Mouse (Mus musculus) cerebellum, adult 11-12 months (tissue): ENCODE data around the gene Adamts8.

Source experiments
- DNase-seq: peaks from one replicate; pipeline ENCODE4 v3.0.0; 2022

The Adamts8 gene

DNA sequence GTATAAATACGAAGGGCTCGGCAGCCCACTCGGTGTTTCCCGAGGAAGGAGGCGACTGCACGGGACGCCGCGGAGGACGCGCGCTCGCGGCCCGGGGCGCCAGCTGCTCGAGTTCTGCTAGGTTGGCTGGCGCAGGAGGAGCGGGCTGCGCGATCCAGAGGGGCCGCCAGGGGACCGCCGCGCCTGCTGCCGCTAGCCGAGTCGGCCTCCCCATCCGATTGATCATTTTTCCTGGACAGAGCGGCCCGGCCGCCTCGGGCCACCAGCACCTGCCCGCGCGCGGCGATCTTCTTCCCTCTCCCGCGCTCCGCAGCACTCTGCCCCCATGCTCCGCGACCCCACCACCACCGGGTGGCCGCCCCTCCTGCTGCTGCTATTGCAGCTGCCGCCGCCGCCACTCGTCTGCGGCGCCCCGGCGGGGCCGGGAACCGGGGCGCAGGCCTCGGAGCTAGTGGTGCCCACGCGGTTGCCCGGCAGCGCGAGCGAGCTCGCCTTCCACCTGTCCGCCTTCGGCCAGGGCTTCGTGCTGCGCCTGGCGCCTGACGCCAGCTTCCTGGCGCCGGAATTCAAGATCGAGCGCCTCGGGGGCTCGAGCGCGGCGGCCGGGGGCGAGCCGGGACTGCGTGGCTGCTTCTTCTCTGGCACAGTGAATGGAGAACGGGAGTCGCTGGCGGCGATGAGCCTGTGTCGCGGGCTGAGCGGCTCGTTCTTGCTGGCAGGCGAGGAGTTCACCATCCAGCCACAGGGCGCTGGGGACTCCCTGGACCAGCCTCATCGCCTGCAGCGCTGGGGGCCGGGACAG lies at the start of gene Adamts8:
Adamts8 (plus strand) TSS at position 51 of the 802 bp plus-strand sequence.
- no peak for DNase-seq

DNA sequence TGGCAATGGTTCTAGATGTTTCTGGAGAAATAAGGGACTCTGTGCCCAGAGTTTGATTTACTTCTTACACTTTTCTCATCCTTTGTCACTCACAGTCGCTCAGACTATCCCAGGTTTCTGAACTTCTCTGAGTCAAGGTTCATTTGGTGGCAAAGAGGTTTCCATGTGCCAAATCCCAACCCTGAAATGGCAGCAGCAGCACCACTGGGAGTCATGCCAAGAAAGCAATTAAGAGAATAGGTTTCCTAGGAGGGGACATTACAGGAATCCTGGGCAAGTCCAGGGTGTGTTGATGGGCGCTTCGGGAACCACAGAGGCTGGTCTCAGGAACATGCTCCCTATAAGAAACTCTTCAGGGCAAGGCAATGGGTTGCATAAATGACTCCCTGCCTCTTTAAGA lies 46.7 kb upstream of the Adamts8 start:
- no peak for DNase-seq

GRCm38 (mm10) chr9:30896752-30897151 lies 45.6 kb upstream of the Adamts8 start:
- DNase-seq: peak; percentile 58

- DNase-seq: no peak
Measured at GRCm38 (mm10) chr9:30897169-30897568, 45.2 kb upstream of the Adamts8 start.

- no peak for DNase-seq
Measured at GRCm38 (mm10) chr9:30902152-30902551, 40.2 kb upstream of the Adamts8 start.

DNA sequence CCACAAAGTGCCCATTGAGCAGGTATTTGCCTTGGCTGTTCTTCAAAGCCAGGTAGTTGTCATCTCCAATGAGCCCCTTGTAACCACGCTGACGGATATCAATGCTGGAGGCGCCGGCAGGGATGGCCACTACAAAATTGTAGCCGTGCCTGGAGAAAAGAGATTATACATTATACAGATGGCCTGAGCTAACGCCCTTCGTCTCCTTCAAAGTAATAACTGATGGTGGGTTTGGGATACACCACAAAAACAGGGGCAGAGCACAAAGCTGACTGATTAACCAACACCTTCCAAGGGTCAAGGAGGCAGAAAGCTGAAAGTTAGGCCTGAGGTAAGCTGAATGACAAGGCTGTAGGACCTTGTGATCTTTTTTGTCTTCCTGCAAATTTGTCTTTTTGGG lies 39.7 kb upstream of the Adamts8 start:
- DNase-seq: no peak

DNA sequence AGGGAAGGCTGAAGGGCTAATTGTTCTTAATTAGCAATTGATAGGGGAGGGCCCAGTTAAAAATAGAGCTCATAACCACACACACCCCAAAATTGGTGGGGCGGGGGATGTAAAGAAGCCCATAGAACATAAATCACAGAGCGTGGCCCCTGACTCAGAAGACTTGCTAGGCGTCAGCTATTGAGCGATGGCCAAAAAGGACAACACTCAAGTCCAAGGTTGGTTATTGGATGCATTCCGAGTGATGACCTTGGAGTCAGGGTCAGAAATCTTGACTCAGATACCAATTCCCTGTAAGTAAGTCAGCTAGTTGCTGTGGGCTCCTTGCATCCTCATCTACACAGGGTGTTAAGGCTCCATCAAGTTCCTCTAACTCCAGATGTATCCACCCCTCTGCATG lies 39.1 kb upstream of the Adamts8 start:
- DNase-seq: no peak

- no peak for DNase-seq
Measured at GRCm38 (mm10) chr9:30905861-30906260, 36.5 kb upstream of the Adamts8 start.

- no peak for DNase-seq
Measured at GRCm38 (mm10) chr9:30906426-30906825, 35.9 kb upstream of the Adamts8 start.

- DNase-seq: no peak
Measured at GRCm38 (mm10) chr9:30907677-30908295, 34.6 kb upstream of the Adamts8 start.

GRCm38 (mm10) chr9:30908296-30908690 lies 34.1 kb upstream of the Adamts8 start:
- no peak for DNase-seq

DNA sequence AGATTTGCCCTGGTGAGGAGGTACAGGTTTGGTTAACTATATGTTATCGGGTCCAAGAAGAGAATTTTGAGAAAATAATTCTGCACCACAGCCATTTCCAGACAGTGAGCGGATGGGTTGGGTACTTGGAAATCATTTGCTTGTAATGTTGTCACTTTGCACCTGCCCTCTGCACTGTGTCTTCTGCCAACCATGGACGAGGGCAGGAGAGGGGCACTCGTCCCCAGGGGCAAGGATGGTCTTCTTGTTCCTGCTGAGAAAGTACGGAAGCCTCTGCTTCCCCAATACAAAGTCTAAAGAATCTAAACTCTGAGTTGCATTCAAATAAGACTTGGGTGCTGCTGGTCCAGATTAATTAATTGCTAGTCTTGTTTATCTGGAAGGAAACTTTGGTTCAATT lies 33.4 kb upstream of the Adamts8 start:
- DNase-seq: no peak

DNA sequence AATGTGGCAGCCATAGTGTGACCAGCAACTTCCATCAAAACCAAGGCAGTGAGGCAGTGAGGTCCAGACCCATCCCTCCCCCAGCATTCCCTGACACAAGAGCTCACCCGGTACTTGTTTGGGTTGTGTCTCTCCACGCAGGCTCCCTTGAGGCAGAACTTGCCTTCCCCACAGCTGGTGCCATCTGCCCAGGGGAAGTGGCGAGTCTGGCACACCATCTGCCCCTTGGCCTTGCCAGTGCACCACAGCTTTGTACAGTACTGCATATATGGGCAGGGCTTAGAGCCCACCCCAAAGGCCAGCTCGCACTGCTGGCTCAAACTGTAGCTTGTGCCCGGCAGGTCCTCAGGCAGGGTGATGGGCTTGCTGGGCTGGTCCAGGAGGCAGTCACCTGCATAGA lies 31.9 kb upstream of the Adamts8 start:
- no peak for DNase-seq

DNA sequence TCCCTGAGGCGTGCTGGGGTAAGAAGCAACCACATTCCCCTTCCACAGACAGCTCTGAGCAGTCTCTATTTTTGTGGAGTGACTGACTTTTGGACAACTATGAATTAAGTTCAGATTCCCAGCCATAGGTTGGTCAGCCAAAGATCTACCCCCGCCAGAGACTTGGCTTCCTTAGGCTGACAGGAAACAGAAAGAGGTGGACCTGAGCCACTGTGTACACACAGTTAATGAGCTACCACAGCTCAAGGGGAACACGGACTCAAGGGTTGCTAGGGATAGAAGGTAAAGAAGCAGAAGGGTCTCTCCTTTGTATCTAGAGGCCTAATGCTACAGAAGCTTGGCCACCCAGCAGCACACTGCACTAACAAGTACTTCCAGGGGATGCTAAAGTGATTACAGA lies 30.2 kb upstream of the Adamts8 start:
- no peak for DNase-seq

DNA sequence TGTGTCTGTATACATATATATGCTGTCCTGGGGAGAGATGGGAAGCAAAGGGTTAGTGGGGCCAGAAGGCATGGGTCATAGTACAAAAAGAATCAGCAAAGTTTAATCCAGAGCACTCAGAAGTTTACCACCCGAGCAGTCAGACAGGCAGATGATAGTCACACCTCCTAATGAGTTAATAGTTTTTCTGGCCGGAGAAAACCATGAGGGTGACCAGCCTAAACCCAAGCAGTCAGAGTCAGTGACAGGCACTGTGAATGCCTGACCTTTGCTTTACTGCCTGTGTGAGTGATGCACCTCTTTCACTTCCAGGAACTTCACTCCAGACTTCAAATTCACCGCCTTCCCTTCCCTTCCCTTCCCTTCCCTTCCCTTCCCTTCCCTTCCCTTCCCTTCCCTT lies 28.9 kb upstream of the Adamts8 start:
- no peak for DNase-seq

GRCm38 (mm10) chr9:30914241-30914640 lies 28.1 kb upstream of the Adamts8 start:
- no peak for DNase-seq

GRCm38 (mm10) chr9:30916266-30916968 lies 25.9 kb upstream of the Adamts8 start:
- DNase-seq: no peak

DNA sequence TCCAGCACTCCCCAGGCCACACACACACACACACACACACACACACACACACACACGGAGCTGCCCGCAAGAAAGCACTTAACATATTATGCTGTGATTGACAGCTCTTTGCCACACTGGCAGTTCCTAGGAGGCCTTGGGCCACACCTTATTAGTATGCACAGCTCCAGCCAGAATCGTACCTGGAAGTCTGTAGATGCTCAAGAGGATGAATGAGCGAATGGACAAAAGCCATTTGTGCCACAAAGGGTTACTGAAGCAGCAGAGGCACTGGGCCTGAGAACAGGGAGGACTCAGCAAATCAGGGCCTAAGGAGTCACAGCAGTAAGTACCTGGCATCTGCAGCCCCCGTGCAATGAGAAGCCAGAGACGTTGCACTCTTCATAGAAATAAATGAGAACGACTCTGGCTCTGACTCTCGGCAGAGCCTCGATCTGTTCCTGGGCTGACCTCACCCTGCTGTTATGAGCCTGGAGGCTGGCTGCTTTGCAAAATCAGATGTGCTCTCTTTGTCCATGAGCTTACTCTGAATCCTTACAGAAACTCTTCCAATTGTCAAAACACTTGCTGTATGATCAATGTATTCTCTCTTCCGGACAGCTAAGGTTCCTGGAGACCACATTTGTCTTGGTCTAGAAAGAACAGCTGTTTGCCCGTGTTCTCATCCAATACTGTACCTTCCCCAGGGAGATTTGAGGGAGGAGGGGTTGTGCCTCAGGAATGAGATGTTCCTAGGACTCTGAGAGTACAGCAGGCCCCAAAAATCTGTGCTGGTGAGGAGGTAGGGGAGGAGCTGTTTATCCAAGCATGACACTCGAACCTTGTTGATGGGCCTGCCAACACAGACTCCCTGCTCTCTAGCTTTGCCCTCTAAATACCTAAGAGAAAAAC lies 23.7 kb upstream of the Adamts8 start:
- no peak for DNase-seq

- DNase-seq: no peak
Measured at GRCm38 (mm10) chr9:30919686-30920085, 22.7 kb upstream of the Adamts8 start.

- DNase-seq: peak; percentile 27
Measured at GRCm38 (mm10) chr9:30920736-30921135, 21.6 kb upstream of the Adamts8 start.

DNA sequence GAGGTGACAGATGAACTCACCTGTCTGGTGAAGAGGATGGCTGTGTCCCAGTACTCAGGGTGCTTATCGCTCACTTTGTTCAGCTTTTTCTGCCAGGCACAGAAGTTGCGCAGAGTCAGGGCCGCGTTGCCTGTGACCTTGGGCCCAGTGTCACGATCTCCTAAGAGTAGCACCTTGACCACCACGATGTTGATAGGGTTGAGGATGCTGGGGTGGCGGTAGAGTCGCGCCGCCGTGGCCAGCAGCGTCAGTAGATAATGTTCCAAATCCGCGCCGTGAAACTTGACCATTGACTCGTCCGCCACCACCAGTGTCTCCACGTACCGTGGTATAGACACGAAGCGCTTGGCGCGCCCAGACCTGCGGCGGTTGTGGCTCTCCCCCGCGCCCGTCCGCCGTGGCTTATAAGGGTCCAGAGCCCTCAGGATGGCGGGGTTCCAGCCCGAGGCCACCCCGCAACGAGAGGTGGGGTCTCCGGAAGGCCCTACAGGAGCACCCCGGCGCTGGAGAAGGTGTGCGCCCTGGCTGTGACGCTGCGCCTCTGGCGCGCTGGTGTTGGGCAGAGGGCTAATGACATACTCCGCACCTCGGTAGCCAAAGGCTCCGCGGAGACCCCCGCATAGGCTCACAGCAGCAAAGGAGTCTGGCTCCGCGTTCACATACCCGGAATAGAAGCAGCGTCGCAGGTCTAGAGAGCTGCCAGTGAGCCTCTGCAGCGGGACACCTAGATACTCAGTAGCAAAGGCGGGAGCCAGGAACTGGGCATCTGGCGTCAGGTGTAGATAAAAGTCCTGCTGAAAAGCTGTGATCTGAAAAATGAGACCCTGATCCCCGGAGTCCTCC lies 20.9 kb upstream of the Adamts8 start:
- no peak for DNase-seq
